Mouse (Mus musculus): ENCODE measurements around the gene Orai1.

Orai1 gene

GRCm38 (mm10) chr5:123057366-123058250 is 42.7 kb downstream of the Orai1 start:
- in situ Hi-C loops (cut with MboI; ENCODE audit: low pct_unique_long_range_greater_than_20kb in 1 of 2, low sequenced_read_pairs in 2 of 2, unreplicated experiment in 1 of 2) = loop anchor here in 1 of 2 experiments (10.0 kb wide), 1 partner anchor 93 kb away; no protein-coding TSS in a partner anchor

DNA sequence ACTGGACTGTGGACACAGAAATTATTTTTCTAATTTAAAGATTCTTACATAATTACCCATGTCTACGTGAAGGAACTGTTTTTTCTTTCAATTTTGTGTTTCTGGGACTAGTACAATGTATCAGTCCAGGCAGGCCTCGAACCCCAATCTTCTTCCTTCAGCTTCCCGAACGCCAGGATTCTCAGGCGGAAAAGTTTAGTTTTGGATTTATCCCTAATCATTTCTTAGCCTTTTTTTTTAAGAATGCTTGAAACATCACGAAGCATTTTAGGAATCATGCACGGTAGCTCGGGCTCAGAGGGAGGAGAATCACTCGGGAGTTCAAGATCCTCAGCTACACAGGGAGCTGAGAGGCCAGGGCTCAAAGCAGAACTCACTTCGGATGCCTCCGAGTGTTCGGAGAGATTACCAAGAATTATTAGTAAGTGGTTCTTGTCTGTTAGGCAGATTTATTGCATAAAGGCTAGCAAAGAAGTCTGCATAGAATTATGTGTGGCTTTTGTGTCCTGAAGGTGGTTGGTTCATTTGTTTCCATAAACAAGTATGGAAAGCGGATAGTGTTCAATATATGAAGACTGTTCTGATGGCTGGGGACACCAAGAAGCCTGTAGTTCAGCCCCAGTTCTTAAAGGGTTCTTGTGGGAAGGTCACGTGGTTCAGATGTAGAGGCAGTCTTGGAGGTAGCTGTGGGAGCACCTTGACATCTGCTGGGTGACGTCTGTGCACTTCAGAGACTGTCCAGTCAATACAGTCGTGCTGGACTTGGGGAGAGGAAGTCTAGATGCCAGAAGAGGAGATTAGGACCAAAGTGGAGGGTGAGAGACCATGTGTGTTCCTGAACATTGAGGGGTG is 43.6 kb downstream of the Orai1 start:
- in situ Hi-C loops (cut with MboI; ENCODE audit: low pct_unique_long_range_greater_than_20kb in 1 of 2, low sequenced_read_pairs in 2 of 2, unreplicated experiment in 1 of 2) = loop anchor here in 1 of 2 experiments (10.0 kb wide), 1 partner anchor 94 kb away; no protein-coding TSS in a partner anchor

DNA sequence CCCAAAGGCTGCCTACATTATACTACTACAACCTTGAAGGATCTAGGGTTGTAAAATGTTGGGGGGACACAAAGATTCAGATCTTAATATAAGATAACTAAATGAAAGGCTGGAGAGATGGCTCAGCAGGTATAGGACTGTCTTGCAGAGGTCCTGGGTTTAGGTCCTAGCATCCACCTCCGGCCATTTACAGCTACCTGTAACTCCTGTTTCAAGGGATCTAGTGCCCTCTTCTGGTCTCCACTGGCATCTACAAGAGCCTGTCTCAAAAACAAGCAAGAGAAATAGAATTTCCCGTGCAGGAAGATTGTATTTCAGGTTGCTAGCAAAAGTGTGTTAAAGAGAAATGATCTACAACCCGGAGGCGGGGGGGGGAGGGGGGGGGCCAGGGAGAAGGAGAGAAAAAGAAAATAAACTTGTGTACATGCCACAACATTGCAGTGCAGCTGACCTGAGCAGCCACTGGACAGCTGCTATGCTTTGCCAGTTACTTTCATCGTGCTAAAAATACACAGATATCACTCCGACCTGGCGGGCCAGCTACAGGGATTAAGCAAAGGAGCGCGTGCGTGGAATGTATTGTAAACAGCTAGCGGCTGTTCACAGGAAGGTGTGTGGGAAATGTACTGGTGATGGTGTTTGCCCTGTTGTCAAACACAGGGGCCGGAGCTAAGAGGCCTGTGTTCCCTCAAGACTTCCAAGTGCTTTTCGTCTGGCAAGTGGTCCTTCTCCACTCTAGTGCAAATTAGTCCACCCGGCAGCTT is 45.1 kb downstream of the Orai1 start:
- in situ Hi-C loops (cut with MboI; ENCODE audit: low pct_unique_long_range_greater_than_20kb in 1 of 2, low sequenced_read_pairs in 2 of 2, unreplicated experiment in 1 of 2) = loop anchor here in 1 of 2 experiments (10.0 kb wide), 2 partner anchors 95 to 115 kb away; no protein-coding TSS in a partner anchor

GRCm38 (mm10) chr5:123060706-123061401 is 46.0 kb downstream of the Orai1 start:
- in situ Hi-C loops (cut with MboI; ENCODE audit: low pct_unique_long_range_greater_than_20kb in 1 of 2, low sequenced_read_pairs in 2 of 2, unreplicated experiment in 1 of 2) = loop anchor here in 1 of 2 experiments (10.0 kb wide), 1 partner anchor 114 kb away; no protein-coding TSS in a partner anchor

- in situ Hi-C loops (cut with MboI; ENCODE audit: low pct_unique_long_range_greater_than_20kb in 1 of 2, low sequenced_read_pairs in 2 of 2, unreplicated experiment in 1 of 2) = loop anchor here in 1 of 2 experiments (10.0 kb wide), 1 partner anchor 113 kb away; no protein-coding TSS in a partner anchor
Observed at GRCm38 (mm10) chr5:123061402-123061749, 46.5 kb downstream of the Orai1 start.

DNA sequence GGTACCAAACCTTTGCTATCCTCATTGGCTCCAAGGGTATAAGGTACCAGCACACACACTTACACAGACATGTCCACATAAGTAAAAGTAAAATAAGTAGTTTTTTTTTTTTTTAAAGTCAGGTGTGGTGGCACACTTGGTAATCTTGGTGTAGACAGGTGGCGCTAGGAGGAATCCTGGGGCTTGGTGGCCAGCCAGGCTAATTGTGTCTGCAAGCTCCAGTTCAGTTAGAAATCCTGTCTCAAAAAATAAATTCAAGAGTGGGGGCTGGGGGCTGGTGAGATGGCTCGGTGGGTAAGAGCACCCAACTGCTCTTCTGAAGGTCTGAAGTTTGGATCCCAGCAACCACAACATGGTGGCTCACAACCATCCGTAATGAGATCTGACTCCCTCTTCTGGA is 48.3 kb downstream of the Orai1 start:
- in situ Hi-C loops (cut with MboI; ENCODE audit: low pct_unique_long_range_greater_than_20kb in 1 of 2, low sequenced_read_pairs in 2 of 2, unreplicated experiment in 1 of 2) = loop anchor here in 1 of 2 experiments (10.0 kb wide), 1 partner anchor 112 kb away; no protein-coding TSS in a partner anchor

DNA sequence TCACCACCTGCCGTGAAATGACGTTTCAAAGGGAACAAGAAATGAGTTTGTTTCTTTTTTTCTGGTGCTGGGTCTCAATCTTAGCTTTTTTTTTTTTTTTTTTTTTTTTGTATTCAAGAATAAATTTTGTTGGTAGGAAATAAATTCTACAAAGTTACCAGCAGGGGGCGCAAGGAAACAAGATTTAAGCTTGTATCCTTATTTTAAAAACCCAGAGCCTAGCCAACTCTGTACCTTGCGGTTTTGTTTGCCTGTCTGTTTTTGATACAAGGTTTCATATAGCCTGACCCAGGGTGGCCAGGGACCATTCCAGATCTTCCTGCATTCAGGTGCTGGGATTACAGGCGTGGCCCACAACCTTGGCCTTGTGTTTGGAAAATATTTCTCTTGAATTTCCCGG is 49.3 kb downstream of the Orai1 start:
- in situ Hi-C loops (cut with MboI; ENCODE audit: low pct_unique_long_range_greater_than_20kb in 1 of 2, low sequenced_read_pairs in 2 of 2, unreplicated experiment in 1 of 2) = loop anchor here in 1 of 2 experiments (10.0 kb wide), 1 partner anchor 111 kb away; no protein-coding TSS in a partner anchor

DNA sequence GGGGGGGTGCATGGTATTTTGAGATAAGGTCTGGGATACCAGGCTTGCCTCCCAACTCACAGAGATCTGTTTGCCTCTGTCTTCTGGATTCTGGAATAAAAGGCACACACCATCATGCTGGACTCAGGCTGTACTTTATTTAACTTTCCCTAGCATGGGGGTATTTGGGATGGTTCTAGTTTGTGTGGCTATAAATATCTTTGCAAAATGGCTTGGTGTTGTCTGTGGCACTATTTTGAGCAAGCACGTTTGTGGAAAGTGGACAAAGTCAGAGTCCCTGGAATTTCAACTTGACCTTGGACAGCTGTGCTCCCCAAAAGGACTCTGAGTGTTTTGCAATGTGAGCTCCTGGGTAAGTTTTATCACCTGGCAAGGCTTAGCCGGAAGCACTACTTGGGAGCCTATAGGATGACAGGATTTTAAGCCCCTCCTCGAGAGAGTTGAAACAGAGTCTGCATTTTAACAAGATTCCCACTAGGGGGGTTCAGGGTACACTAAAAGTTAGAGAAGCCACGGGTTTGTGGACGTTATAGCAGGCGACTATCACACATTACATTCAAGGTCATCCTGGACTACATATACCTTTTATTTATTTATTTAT is 52.6 kb downstream of the Orai1 start:
- in situ Hi-C loops (cut with MboI; ENCODE audit: low pct_unique_long_range_greater_than_20kb in 1 of 2, low sequenced_read_pairs in 2 of 2, unreplicated experiment in 1 of 2) = loop anchor here (5.0 to 10.0 kb wide), 2 partner anchors 105 to 107 kb away; no protein-coding TSS in a partner anchor

GRCm38 (mm10) chr5:123068115-123068514 is 53.2 kb downstream of the Orai1 start, which contains the start of gene Tmem120b:
Gene Tmem120b (plus strand): TSS chr5:123068415.
- in situ Hi-C loops (cut with MboI; ENCODE audit: low pct_unique_long_range_greater_than_20kb in 1 of 2, low sequenced_read_pairs in 2 of 2, unreplicated experiment in 1 of 2) = loop anchor here (5.0 to 10.0 kb wide), 2 partner anchors 104 to 107 kb away; no protein-coding TSS in a partner anchor

GRCm38 (mm10) chr5:123068714-123069113 is 53.8 kb downstream of the Orai1 start:
- in situ Hi-C loops (cut with MboI; ENCODE audit: low pct_unique_long_range_greater_than_20kb in 1 of 2, low sequenced_read_pairs in 2 of 2, unreplicated experiment in 1 of 2) = loop anchor here (5.0 to 10.0 kb wide), 2 partner anchors 104 to 106 kb away; no protein-coding TSS in a partner anchor

DNA sequence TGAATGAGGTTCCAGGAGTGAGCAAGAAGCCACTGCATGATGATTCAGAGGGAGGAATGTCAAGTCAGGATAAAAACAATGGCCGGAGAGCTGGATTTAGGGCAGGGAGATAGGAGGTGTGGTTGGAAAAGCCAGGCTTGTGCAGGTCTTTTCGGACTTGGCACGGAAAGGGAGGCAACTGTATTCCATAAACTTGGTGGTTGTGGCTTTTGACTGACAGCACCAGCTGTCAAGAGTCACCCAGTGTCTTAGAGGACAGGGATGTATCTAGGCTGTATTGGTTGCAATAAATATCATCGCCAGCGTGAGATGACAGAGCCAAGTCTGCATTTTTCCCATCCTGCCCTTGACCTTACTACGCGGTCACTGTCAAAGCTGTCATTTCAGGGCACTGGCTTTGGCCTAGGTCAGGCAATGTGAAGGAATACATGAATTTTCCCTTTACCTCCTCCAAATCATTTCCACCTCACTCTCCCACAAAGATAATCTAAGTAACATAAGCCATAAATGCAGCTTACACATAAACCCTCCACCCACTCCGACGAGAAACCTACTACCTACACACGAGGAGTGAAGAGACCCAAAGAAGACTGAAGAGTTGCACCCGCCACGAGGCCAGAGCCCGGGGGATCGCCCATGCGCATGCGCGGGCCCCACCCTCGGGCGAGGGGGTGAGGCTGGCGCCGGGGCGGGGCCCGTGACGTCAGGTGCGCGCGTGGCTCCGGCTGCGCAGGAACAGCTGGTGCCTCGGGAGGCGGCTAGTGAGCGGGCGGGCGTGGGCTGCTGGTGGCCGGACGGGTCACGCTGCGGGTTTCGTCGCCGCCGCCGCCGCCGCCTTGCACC is 60.9 kb downstream of the Orai1 start:
- in situ Hi-C loops (cut with MboI; ENCODE audit: low pct_unique_long_range_greater_than_20kb in 1 of 2, low sequenced_read_pairs in 2 of 2, unreplicated experiment in 1 of 2) = no loop called here

DNA sequence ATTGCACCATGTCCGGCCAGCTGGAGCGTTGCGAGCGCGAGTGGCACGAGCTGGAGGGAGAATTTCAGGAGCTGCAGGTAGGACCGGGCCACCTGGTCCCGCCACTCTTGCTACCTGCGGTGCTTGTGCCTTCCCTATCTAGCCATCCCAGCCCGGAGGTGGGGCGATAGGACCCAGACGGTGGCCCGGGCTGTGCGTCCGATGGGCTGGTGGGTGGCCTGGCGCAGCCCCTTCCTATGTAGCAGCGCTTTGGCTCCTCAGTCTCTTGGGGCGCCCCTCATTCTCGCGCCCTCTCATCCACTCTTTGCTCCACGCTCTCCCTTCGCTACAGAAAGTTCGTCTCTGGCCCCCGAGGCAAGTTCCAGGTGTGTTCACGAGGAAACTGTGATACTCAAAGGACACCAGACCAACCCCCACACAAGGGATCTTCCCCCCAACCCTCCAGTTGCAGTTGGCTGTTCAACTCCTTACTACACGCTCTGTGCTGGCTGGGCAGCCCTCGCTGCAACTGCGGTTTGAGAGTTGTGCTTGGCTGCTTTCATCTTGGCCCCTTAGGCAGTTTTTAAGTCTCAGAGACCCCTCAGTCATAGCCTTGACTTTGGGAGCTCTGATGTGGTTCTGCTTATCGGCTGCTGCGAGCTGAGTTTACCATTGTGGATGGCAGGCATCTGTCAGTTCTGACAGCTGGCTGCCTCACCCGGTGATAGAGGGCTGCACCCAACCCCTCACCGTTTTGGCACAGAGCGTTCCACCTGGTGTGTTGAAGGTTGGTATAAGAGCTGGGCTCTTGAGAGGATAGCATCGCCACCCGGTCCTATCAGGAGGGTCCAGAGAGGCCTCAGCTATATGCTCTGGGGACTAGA is 61.8 kb downstream of the Orai1 start:
- in situ Hi-C loops (cut with MboI; ENCODE audit: low pct_unique_long_range_greater_than_20kb in 1 of 2, low sequenced_read_pairs in 2 of 2, unreplicated experiment in 1 of 2) = no loop called here

DNA sequence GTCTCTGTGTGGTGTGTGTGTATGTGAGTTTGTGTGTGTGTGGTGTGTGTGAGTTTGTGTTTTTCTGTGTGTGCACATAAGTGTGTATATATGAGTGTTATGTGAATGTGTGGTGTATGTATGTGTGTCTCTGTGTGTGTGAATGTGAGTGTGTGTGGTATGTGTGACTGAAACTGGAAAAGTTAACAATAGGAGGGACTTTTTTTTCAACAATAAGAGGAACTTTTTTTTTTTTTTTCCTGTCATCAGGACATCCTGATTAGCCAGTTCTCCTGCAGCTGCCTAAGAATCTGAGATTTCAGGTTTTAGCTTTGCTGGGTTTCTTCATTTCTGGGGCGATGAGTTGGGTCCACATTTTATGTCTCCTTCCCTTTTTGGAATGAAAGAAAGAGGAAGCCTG is 64.7 kb downstream of the Orai1 start:
- in situ Hi-C loops (cut with MboI; ENCODE audit: low pct_unique_long_range_greater_than_20kb in 1 of 2, low sequenced_read_pairs in 2 of 2, unreplicated experiment in 1 of 2) = no loop called here

DNA sequence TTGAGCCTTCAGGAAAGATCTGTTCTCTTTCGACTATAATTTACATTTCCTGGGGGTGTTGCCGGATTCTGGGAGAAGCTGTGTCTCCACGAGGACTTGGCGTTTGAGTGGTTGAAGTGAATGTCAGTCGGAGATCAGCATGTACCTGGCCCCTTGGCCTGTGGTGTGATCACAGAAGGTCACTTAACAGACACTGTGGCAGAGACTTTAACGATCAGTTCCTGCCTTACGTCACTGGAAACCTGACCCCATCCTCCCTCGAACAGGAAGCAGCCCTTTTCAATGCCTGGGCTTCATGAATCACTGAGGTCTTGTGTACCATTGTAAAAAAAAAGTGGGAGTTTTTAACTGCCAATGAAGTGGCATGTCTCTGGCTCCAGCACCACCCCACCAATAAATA is 65.2 kb downstream of the Orai1 start:
- in situ Hi-C loops (cut with MboI; ENCODE audit: low pct_unique_long_range_greater_than_20kb in 1 of 2, low sequenced_read_pairs in 2 of 2, unreplicated experiment in 1 of 2) = no loop called here

Measured in mouse embryonic stem cell (cell line).